Mouse (Mus musculus) liver, adult 2 months (tissue): ENCODE results near the gene Pip4k2c. TPM values are rescaled to one million over a fixed set of nuclear protein-coding genes. Genes with fewer than 3 reads are reported as not detected.

Experiments used
- DNase-seq: peaks from one replicate; pipeline ENCODE4 v3.0.0-alpha.2; 2011; ENCODE audit warnings: low read depth, low spot score; ENCODE audit errors: extremely low read depth
- H3K27ac ChIP-seq: fragments of 200-500 bp; replicated peaks from 2 replicates; pipeline ENCODE4 v1.5.1; 2012; ENCODE audit warnings: low read depth, mild to moderate bottlenecking, control low read depth, inconsistent platforms, low read length; ENCODE audit not compliant: insufficient read depth
- H3K27me3 ChIP-seq: fragments of 200-500 bp; 2 replicates; pipeline ENCODE4 v1.6.1; 2012; ENCODE audit warnings: mild to moderate bottlenecking, moderate library complexity, low read length, inconsistent platforms; ENCODE audit not compliant: control insufficient read depth, insufficient read depth
- H3K36me3 ChIP-seq: fragments of 200-500 bp; 2 replicates; pipeline ENCODE4 v1.6.1; 2012; ENCODE audit warnings: low read length, inconsistent platforms; ENCODE audit not compliant: control insufficient read depth, insufficient read depth
- H3K4me1 ChIP-seq: fragments of 200-500 bp; 2 replicates; pipeline ENCODE4 v1.6.1; 2011; ENCODE audit warnings: low read length; ENCODE audit not compliant: control insufficient read depth, insufficient read depth
- H3K4me3 ChIP-seq: fragments of 200-500 bp; 2 replicates; pipeline ENCODE4 v1.5.1; 2011; ENCODE audit warnings: low read depth, mild to moderate bottlenecking, control low read depth, low read length, moderate library complexity; ENCODE audit not compliant: insufficient read depth
- H3K79me2 ChIP-seq: fragments of 200-500 bp; 2 replicates; pipeline ENCODE4 v1.6.1; 2012; ENCODE audit warnings: inconsistent platforms, mild to moderate bottlenecking, low read length, moderate library complexity; ENCODE audit not compliant: control insufficient read depth, insufficient read depth
- H3K9ac ChIP-seq: fragments of 200-500 bp; 2 replicates; pipeline ENCODE4 v1.6.1; 2012; ENCODE audit warnings: low read depth, mild to moderate bottlenecking, control low read depth, inconsistent platforms, low read length
- CTCF ChIP-seq: fragments of 200-500 bp; IDR thresholded peaks from 2 replicates; pipeline ENCODE4 v1.5.1; 2011; ENCODE audit warnings: low read depth, low read length, control low read depth
- POLR2A ChIP-seq: fragments of 200-500 bp; IDR thresholded peaks from 2 replicates; pipeline ENCODE4 v1.6.1; 2011; ENCODE audit warnings: low read length, control low read depth; ENCODE audit not compliant: insufficient read depth; ENCODE audit errors: extremely low read depth
- WGBS: fragments of 180-500 bp; shearing (Covaris S2); methylation state at CpG from one replicate; pipeline ENCODE4 v1.1.7; 2018; 5-methylcytosine and 5-hydroxymethylcytosine counted together
- polyA plus RNA-seq: library from polyadenylated mRNA; depleted of rRNA; stranded (reverse); fragments of >200 nt; gene quantifications from 2 replicates; pipeline ENCODE4 v1.2.3, GENCODE M21; 2012
- total RNA-seq: library from RNA; depleted of rRNA; stranded (reverse); fragments of >200 nt; gene quantifications from 2 replicates; pipeline ENCODE4 v1.2.3, GENCODE M21; 2014

Gene Pip4k2c
- total and polyA plus RNA-seq, 2 experiments, result 8.9 to 13.9 TPM

- no peak for TF ChIP-seq CTCF
- no peak for TF ChIP-seq POLR2A
- H3K27ac ChIP-seq, result no peak overlapping the region
- WGBS, result 96% methylated on average over 1 of the region's 1 CpGs
- no peak overlapping the region for H3K4me3 ChIP-seq
- no peak for DNase-seq
- H3K79me2 ChIP-seq, result no peaks in the 10 kb centered on the region
- H3K27me3 ChIP-seq, result peaks cover 8% of the 10 kb centered on the region
- no peak overlapping the region for H3K9ac ChIP-seq
- H3K4me1 ChIP-seq, result peaks cover 2% of the 10 kb centered on the region; the same call in 1 of the 2 replicates
- H3K36me3 ChIP-seq, result no peaks in the 10 kb centered on the region
Observed at GRCm38 (mm10) chr10:127186451-127186850, 24.9 kb downstream of the Pip4k2c start.

GRCm38 (mm10) chr10:127185506-127185905, 25.9 kb downstream of the Pip4k2c start:
- TF ChIP-seq CTCF (no peak), POLR2A (no peak)
- whole genome bisulfite sequencing, result 42% methylated on average over 15 of the region's 15 CpGs
- H3K79me2 ChIP-seq, result no peaks in the 10 kb centered on the region
- peaks cover 2% of the 10 kb centered on the region; the same call in 1 of the 2 replicates for H3K4me1 ChIP-seq
- H3K27me3 ChIP-seq, result peaks cover 8% of the 10 kb centered on the region
- no peak overlapping the region for H3K27ac ChIP-seq
- H3K4me3 ChIP-seq, result no peak overlapping the region
- no peak overlapping the region for H3K9ac ChIP-seq
- DNase-seq, result peak; percentile 40
- no peaks in the 10 kb centered on the region for H3K36me3 ChIP-seq

GRCm38 (mm10) chr10:127185101-127185500, 26.3 kb downstream of the Pip4k2c start:
- TF ChIP-seq CTCF, result no peak
- TF ChIP-seq POLR2A, result no peak
- Histone ChIP-seq H3K9ac (no peak overlapping the region), H3K4me3 (no peak overlapping the region), H3K27me3 (peaks cover 11% of the 10 kb centered on the region), H3K36me3 (no peaks in the 10 kb centered on the region), H3K4me1 (peaks cover 2% of the 10 kb centered on the region; the same call in 1 of the 2 replicates), H3K27ac (no peak overlapping the region), H3K79me2 (no peaks in the 10 kb centered on the region)
- WGBS, result 71% methylated on average over 9 of the region's 9 CpGs
- DNase-seq, result no peak

GRCm38 (mm10) chr10:127183759-127184158, 27.6 kb downstream of the Pip4k2c start:
- Histone ChIP-seq H3K36me3 (no peaks in the 10 kb centered on the region), H3K4me1 (peaks cover 2% of the 10 kb centered on the region), H3K9ac (no peak overlapping the region; the same call in 1 of the 2 replicates), H3K4me3 (peak overlapping the region; percentile 19; the same call in 1 of the 2 replicates), H3K27me3 (peaks cover 12% of the 10 kb centered on the region), H3K79me2 (no peaks in the 10 kb centered on the region), H3K27ac (no peak overlapping the region)
- WGBS, result 16% methylated on average over 20 of the region's 20 CpGs
- DNase-seq, result no peak
- TF ChIP-seq CTCF, result no peak
- no peak for TF ChIP-seq POLR2A

GRCm38 (mm10) chr10:127182624-127183023, 28.8 kb downstream of the Pip4k2c start:
- Histone ChIP-seq H3K4me3 (peak overlapping the region; percentile 24; the same call in 1 of the 2 replicates), H3K27ac (no peak overlapping the region), H3K9ac (no peak overlapping the region), H3K27me3 (peaks cover 12% of the 10 kb centered on the region; the same call in 1 of the 2 replicates), H3K4me1 (peaks cover 2% of the 10 kb centered on the region), H3K36me3 (no peaks in the 10 kb centered on the region), H3K79me2 (no peaks in the 10 kb centered on the region)
- WGBS, result 81% methylated on average over 4 of the region's 4 CpGs
- DNase-seq, result no peak
- TF ChIP-seq CTCF (no peak), POLR2A (no peak)

- 72% methylated on average over 6 of the region's 6 CpGs for WGBS
- no peaks in the 10 kb centered on the region for H3K79me2 ChIP-seq
- no peaks in the 10 kb centered on the region for H3K36me3 ChIP-seq
- H3K27ac ChIP-seq, result no peak overlapping the region
- H3K4me1 ChIP-seq, result peaks cover 2% of the 10 kb centered on the region
- TF ChIP-seq POLR2A, result no peak
- TF ChIP-seq CTCF, result no peak
- no peak overlapping the region for H3K9ac ChIP-seq
- no peak for DNase-seq
- H3K4me3 ChIP-seq, result peak overlapping the region; percentile 35
- H3K27me3 ChIP-seq, result peaks cover 12% of the 10 kb centered on the region; the same call in 1 of the 2 replicates
Observed at GRCm38 (mm10) chr10:127181566-127181965, 29.8 kb downstream of the Pip4k2c start.
